Mouse (Mus musculus): ENCODE measurements at regions not wholly inside any gene's neighbourhood (a gene's known extent, or its start where the extent isn't known, plus 50 kb on each side); places are given as distances from the start of the nearest gene placed in this dataset.

- no peak for DNase-seq (ENCODE audit: low spot score in 2 of 2)
Observed at GRCm38 (mm10) chr5:64401737-64402136, 245.6 kb downstream of the Tbc1d1 start.

GRCm38 (mm10) chr5:64403077-64403981, 247.2 kb downstream of the Tbc1d1 start:
- DNase-seq (ENCODE audit: low spot score in 2 of 2): no peak

GRCm38 (mm10) chr5:64403982-64404345, 247.9 kb downstream of the Tbc1d1 start:
- DNase-seq (ENCODE audit: low spot score in 2 of 2): no peak

DNA sequence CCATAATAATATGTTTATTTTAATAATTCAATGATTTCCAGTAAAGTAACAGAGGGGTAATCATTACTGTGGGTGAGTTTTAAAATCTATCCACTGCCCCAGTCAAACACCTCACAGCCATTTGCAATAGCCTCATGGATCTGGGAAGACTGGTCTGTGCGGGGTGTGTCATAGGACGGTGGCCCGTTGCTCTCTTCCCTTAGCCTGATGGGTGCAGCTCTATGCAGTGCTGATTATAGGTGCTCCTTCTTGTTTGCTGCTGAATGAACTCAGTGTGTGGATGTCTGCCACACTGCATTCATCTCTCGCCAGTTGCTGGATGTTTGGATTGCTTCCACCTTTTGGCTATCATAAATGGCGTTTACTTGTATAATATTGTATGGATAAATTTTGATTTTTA, 248.4 kb downstream of the Tbc1d1 start:
- DNase-seq (ENCODE audit: low spot score in 2 of 2): no peak

DNA sequence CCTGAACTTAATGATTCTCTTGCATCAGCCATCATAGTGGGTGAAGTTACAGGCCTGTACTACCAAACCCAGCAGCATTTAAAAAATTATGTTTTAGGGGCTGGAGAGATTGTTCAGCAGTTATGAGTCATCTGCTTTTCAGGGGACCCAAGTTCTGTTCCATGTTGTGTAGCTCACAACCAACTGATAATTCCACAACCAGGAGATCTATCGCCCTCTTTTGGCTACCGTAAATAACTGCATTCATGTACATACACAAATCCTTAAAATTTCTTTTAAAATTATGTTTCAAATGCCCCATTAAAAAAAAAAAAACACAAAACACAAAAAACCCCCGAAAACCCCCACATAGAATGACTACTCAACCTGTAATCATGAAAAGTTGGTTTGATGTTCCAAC, 252.8 kb downstream of the Tbc1d1 start:
- no peak for DNase-seq (ENCODE audit: low spot score in 2 of 2)

GRCm38 (mm10) chr5:64410621-64411020, 254.5 kb downstream of the Tbc1d1 start:
- DNase-seq (ENCODE audit: low spot score in 2 of 2): peak in 1 of 2 experiments; percentile 22

GRCm38 (mm10) chr5:64414519-64414918, 258.4 kb downstream of the Tbc1d1 start:
- no peak for DNase-seq (ENCODE audit: low spot score in 2 of 2)

GRCm38 (mm10) chr5:64419395-64419794, 263.3 kb downstream of the Tbc1d1 start:
- no peak for DNase-seq (ENCODE audit: low spot score in 2 of 2)

DNA sequence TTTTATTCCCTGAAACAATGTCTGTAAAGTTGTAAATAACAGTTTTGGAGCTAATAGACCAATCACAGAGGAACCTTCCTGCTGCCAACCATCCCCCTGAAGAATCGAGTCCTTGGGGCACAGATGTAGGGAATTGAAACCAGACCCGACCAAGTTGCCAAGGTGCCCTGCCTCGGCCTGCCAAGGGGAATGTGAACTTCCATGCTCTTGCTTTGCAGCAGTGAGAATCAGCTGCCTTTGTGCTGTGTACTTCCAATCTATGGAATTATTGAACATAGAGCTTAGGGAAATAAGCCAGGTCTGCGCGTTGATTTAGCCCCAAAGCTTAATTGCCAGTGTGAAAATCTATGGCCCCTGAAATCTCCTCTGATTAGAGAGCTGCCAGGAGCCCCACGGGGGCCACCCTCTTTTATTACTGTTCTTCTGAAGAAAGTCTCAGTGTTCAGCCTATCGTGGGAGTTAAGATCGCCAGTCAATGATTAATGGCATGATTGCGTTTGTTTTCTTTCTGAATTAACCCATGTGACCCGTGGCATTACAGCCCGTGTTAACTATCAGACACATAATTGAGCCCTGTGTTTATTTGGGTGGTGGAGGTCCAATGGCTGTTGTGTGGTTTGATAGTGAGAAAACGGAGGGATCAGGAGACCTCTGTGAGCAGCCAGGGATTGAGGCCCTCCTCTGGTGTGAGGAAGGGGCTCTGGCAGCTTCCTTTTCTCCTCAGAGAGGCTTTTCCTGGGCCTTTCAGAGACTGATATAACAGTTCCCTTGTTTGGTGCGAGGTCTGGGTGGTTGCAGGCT, 266.9 kb downstream of the Tbc1d1 start:
- no peak for DNase-seq (ENCODE audit: low spot score in 2 of 2)

GRCm38 (mm10) chr5:64428822-64429221, 272.7 kb downstream of the Tbc1d1 start:
- DNase-seq (ENCODE audit: low spot score in 2 of 2): no peak

- no peak for DNase-seq (ENCODE audit: low spot score in 2 of 2)
Observed at GRCm38 (mm10) chr5:64430501-64430900, 274.4 kb downstream of the Tbc1d1 start.

DNA sequence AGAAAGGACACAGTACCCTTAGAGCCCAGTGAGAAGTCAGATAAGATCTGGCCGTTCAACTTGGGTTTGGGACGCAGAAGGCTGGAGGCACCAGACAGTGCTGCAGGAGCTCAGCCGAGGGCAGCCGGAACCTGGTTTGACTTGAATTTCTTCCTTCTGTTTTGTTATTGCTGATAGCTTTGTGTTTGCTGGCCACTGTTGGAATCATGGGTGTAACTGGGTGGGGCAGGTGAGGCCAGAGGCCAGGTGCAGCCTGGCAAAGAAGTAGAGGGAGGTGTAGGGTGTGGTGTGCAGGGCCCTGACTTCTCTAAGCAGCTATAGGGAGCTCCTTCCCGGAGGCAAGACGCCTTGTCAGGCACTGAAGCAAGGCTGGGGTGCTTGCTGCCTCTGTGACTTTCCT, 275.5 kb downstream of the Tbc1d1 start:
- no peak for DNase-seq (ENCODE audit: low spot score in 2 of 2)

- no peak for DNase-seq (ENCODE audit: low spot score in 2 of 2)
Observed at GRCm38 (mm10) chr5:64433786-64434185, 277.7 kb downstream of the Tbc1d1 start.

DNA sequence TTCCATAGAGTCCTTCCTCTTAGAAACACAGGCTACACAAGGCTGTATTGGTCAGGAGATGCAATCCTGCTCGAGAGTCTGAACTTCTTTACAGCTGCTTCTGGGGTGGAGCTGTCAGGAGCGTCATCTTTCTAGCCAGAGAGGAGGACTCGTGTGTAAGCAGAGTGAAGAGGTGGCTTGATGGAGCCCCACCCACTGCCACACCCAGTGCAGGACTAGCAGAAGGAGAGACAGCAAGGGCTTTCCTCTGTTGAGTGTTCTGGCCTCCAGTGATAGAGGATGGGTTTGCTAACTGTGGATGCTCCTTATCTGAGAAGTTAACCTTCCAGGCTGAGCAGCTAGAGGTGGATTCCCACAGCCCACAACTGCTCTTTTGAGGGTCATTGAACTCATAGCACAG, 279.4 kb downstream of the Tbc1d1 start:
- DNase-seq (ENCODE audit: low spot score in 2 of 2): no peak

DNA sequence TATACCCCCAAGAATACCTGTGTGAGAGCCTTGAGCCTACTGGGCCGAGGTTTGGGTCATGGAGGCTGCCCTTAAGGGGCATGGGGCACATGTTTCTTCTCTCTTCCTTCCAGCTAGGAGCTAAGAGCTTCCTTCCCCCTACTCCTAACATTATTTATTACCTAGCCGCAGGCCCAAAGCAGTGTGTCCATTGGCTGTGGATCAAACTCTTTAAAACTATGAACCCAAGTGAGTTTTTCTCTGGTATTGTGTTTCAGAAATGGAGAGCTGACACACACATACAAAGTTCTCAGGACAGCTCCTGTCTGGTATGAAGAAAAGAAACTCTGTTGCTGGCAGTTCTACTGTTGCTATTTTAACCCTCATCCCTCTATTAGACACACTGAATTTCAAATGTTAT, 279.9 kb downstream of the Tbc1d1 start:
- no peak for DNase-seq (ENCODE audit: low spot score in 2 of 2)

DNA sequence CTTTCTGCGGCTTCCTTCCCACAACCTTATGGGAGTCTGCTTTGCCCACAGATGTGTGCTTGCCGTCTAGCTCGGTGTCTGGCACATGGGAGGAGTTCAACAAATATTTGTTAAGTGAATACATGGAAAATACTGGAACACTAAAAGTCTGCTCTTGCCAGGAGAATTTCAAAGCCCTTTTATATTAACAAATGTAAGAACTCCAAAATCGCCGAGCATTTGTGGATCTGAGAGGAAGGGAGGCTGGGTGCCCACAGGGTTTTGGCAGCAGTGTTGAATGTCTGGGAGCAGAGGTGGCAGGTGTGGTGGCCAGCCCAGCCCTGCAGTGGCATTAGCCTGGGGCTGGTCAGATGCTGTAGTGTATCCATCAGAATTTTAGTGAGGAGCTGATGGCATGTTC, 281.6 kb downstream of the Tbc1d1 start:
- no peak for DNase-seq (ENCODE audit: low spot score in 2 of 2)

- no peak for DNase-seq (ENCODE audit: low spot score in 2 of 2)
Observed at GRCm38 (mm10) chr5:64438446-64439134, 282.5 kb downstream of the Tbc1d1 start.

GRCm38 (mm10) chr5:64447847-64448246, 291.7 kb downstream of the Tbc1d1 start:
- DNase-seq (ENCODE audit: low spot score in 2 of 2): no peak

- no peak for DNase-seq (ENCODE audit: low spot score in 2 of 2)
Observed at GRCm38 (mm10) chr5:64452668-64453334, 296.7 kb downstream of the Tbc1d1 start.

- no peak for DNase-seq (ENCODE audit: low spot score in 2 of 2)
Observed at GRCm38 (mm10) chr5:64459807-64460206, 303.7 kb downstream of the Tbc1d1 start.

DNA sequence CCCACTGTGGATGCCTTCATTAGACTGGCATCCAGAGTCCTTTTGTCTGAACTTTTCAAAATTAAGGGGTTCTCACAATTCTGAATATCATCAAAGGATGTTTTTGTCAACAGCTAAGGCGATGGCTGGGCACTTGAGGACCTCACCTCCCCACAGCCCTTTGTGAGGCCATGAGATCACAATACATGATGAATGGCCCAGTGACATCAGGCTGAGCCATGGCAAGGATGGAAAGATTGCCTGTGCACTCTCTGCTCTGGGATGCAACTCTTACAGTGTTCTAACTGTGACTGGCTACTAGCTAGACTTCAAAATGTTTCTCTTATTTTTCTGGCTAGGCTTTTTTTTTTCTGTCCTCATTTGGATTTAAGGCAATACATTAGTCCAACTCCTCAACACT, 304.8 kb downstream of the Tbc1d1 start:
- no peak for DNase-seq (ENCODE audit: low spot score in 2 of 2)
